Mouse (Mus musculus) forebrain, embryonic 12.5 days (tissue): ENCODE measurements at regions not wholly inside any gene's neighbourhood (a gene's known extent, or its start where the extent isn't known, plus 50 kb on each side); places are given as distances from the start of the nearest gene placed in this dataset.

Source experiments
- ATAC-seq: fragments of 200-750 bp; cut with Nextera tagmentation; 2 replicates; pipeline ENCODE4 v1.8.0; 2017; ENCODE audit warnings: moderate TSS enrichment; ENCODE audit not compliant: low FRiP score
- H3K27ac ChIP-seq: fragments of 300-500 bp; sonication (generic); 2 replicates; pipeline ENCODE4 v1.5.1; 2016; ENCODE audit warnings: mild to moderate bottlenecking
- H3K27me3 ChIP-seq: fragments of 300-500 bp; sonication (generic); 2 replicates; pipeline ENCODE4 v1.6.1; 2016; ENCODE audit warnings: mild to moderate bottlenecking
- H3K36me3 ChIP-seq: fragments of 300-500 bp; sonication (generic); replicated peaks from 2 replicates; pipeline ENCODE4 v1.6.1; 2016; ENCODE audit warnings: mild to moderate bottlenecking
- H3K4me1 ChIP-seq: fragments of 300-500 bp; sonication (generic); 2 replicates; pipeline ENCODE4 v1.6.1; 2016
- H3K4me2 ChIP-seq: fragments of 300-500 bp; sonication (generic); 2 replicates; pipeline ENCODE4 v1.6.1; 2016; ENCODE audit warnings: mild to moderate bottlenecking, moderate library complexity
- H3K4me3 ChIP-seq: fragments of 300-500 bp; sonication (generic); replicated peaks from 2 replicates; pipeline ENCODE4 v1.5.1; 2016; ENCODE audit warnings: mild to moderate bottlenecking
- H3K9ac ChIP-seq: fragments of 300-500 bp; sonication (generic); 2 replicates; pipeline ENCODE4 v1.6.1; 2016; ENCODE audit warnings: mild to moderate bottlenecking
- H3K9me3 ChIP-seq: fragments of 300-500 bp; sonication (generic); 2 replicates; pipeline ENCODE4 v1.6.1; 2016
- WGBS: fragments of 180-500 bp; shearing (Covaris S2); methylation state at CpG from one replicate; pipeline ENCODE4 v1.1.7; 2016; 5-methylcytosine and 5-hydroxymethylcytosine counted together

DNA sequence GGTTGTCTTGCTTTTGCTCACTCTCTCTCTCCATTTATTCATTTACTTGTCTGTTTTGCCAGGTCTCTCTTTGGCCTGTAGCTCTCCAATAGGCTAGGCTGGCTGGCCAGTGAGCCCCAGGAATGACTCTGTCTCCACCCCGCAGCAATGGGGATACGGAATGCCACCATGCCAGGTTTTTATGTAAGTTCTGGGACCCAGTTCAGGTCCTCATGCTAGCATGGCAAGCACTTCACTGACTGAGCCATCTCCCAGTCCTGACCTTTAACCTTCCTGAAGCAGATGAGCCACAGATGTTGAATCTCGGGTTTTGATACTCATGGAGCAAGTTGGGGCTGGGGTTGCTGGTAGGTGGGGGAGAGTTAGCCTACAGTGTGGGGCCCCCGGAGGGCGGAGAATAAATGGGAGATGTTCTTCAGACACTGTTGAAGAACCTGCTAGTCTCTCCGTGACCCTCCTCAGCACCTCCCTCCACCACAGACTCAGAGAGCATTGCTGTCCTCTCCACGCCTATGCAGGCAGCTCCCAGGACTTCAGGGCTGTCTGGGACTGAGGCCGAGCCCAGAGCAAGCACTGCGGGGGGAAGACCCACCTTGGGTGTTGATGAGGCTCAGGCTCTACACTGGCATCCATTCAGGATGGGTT, 83.9 kb downstream of the Gm11733 start:
- no peak for ATAC-seq
- no peaks in the 10 kb centered on the region for H3K36me3 ChIP-seq
- no peak overlapping the region for H3K27ac ChIP-seq
- 0 out of 2 replicates have a peak, but pooled peaks cover 5% of the 10 kb centered on the region for H3K9me3 ChIP-seq
- H3K27me3 ChIP-seq, result 0 out of 2 replicates have a peak, but pooled peaks cover 3% of the 10 kb centered on the region
- no peak overlapping the region for H3K4me2 ChIP-seq
- H3K4me1 ChIP-seq, result peaks cover 6% of the 10 kb centered on the region; the same call in 1 of the 2 replicates
- WGBS, result 84% methylated on average over 9 of the region's 9 CpGs
- H3K9ac ChIP-seq, result peak overlapping the region; percentile 22; the same call in 1 of the 2 replicates
- no peak overlapping the region for H3K4me3 ChIP-seq

DNA sequence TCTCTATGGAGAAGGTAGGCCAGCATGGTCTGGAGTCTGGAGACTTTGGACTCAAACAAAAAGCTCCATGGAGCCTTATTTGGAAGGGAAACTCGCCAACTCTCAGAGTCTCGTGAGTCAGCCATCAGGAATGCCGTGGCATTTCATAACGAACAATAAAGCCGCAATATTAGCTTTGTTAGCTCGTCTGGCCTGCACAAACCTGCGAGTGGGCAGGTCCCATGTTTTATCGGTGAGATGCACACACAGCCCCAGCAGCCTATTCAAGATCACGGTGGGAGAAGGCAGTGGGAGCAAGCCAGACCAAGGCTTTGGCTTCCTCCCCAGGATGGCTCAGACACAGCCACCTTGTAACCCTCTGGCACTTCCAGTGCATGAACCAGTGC, 84.4 kb downstream of the Gm11733 start:
- H3K27me3 ChIP-seq, result 0 out of 2 replicates have a peak, but pooled peaks cover 3% of the 10 kb centered on the region
- peaks cover 6% of the 10 kb centered on the region; the same call in 1 of the 2 replicates for H3K4me1 ChIP-seq
- H3K4me2 ChIP-seq, result no peak overlapping the region
- H3K36me3 ChIP-seq, result no peaks in the 10 kb centered on the region
- H3K9me3 ChIP-seq, result 0 out of 2 replicates have a peak, but pooled peaks cover 5% of the 10 kb centered on the region
- ATAC-seq, result no peak
- H3K27ac ChIP-seq, result no peak overlapping the region
- no peak overlapping the region for H3K4me3 ChIP-seq
- WGBS, result 60% methylated on average over 9 of the region's 9 CpGs
- no peak overlapping the region for H3K9ac ChIP-seq

DNA sequence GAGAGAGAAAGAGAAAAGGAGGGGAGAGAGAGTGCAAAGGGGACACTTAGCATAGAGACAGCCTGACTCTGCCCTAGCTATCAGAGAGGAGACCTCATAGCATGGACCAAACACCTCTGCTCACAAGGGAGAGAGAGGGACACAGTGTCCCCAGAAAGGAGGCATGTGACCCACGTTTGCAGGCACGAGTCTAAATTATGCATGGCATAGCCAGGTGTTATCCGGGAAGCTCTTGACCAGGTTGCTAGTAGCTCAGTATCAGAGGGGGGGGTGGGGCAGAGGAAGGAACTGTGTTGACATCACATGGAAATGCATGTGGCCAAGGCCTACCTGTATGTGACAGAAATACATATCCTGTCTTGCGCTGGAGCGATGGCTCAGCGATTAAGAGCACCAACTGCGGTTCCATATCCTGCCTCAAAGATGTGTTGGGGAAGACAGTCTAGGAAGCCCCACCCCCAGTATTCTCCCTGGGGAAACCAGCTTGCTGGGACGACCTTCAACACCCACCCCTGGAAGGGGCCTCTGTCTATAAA, 84.5 kb upstream of the Tnrc6c start:
- WGBS, result 82% methylated on average over 8 of the region's 8 CpGs
- ATAC-seq, result no peak
- peaks cover 10% of the 10 kb centered on the region; the same call in 1 of the 2 replicates for H3K4me1 ChIP-seq
- H3K36me3 ChIP-seq, result no peaks in the 10 kb centered on the region
- 0 out of 2 replicates have a peak, but pooled peaks cover 3% of the 10 kb centered on the region for H3K27me3 ChIP-seq
- no peak overlapping the region for H3K4me3 ChIP-seq
- H3K27ac ChIP-seq, result no peak overlapping the region
- H3K4me2 ChIP-seq, result no peak overlapping the region
- no peak overlapping the region for H3K9ac ChIP-seq
- 0 out of 2 replicates have a peak, but pooled peaks cover 5% of the 10 kb centered on the region for H3K9me3 ChIP-seq

- no peak overlapping the region for H3K9ac ChIP-seq
- H3K4me3 ChIP-seq, result no peak overlapping the region
- H3K9me3 ChIP-seq, result no peaks in the 10 kb centered on the region
- no peak for ATAC-seq
- peaks cover 10% of the 10 kb centered on the region; the same call in 1 of the 2 replicates for H3K4me1 ChIP-seq
- no peak overlapping the region for H3K4me2 ChIP-seq
- H3K27me3 ChIP-seq, result 0 out of 2 replicates have a peak, but pooled peaks cover 3% of the 10 kb centered on the region
- 89% methylated on average over 3 of the region's 3 CpGs for WGBS
- no peak overlapping the region for H3K27ac ChIP-seq
- no peaks in the 10 kb centered on the region for H3K36me3 ChIP-seq
Measured at GRCm38 (mm10) chr11:117571858-117572257, 82.2 kb upstream of the Tnrc6c start.

- WGBS, result 89% methylated on average over 3 of the region's 3 CpGs
- no peaks in the 10 kb centered on the region for H3K9me3 ChIP-seq
- H3K4me3 ChIP-seq, result no peak overlapping the region
- H3K27ac ChIP-seq, result no peak overlapping the region
- no peak for ATAC-seq
- no peaks in the 10 kb centered on the region for H3K27me3 ChIP-seq
- H3K36me3 ChIP-seq, result no peaks in the 10 kb centered on the region
- H3K4me2 ChIP-seq, result no peak overlapping the region
- no peak overlapping the region for H3K9ac ChIP-seq
- peaks cover 5% of the 10 kb centered on the region; the same call in 1 of the 2 replicates for H3K4me1 ChIP-seq
Measured at GRCm38 (mm10) chr11:117574721-117575120, 79.4 kb upstream of the Tnrc6c start.

GRCm38 (mm10) chr11:117579121-117579520, 75.0 kb upstream of the Tnrc6c start:
- WGBS, result 95% methylated on average over 2 of the region's 2 CpGs
- H3K4me3 ChIP-seq, result no peak overlapping the region
- no peaks in the 10 kb centered on the region for H3K9me3 ChIP-seq
- no peak overlapping the region for H3K4me2 ChIP-seq
- no peaks in the 10 kb centered on the region for H3K36me3 ChIP-seq
- H3K27me3 ChIP-seq, result no peaks in the 10 kb centered on the region
- H3K27ac ChIP-seq, result no peak overlapping the region
- no peaks in the 10 kb centered on the region for H3K4me1 ChIP-seq
- no peak for ATAC-seq
- H3K9ac ChIP-seq, result no peak overlapping the region

DNA sequence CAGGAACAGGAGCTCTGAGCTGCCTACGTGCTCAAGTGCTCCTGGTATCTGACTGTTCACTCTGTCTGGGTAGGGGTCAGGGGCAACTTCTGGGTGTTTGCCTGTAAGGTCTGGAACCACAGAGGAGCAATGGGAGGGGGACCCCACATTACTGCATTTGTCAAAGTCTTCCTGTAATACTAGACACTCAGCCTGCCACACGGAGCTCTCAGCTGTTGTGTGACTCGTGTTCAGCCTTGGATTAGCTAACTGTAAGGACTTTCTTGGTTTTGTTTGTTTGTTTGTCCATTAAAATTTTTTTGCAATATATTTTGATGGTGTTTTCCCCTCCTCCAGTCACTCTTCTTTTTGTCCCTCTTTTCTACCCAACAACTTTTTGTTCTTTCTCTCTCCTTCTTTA, 74.4 kb upstream of the Tnrc6c start:
- H3K4me2 ChIP-seq, result no peak overlapping the region
- H3K27ac ChIP-seq, result no peak overlapping the region
- 68% methylated on average over 3 of the region's 3 CpGs for WGBS
- ATAC-seq, result no peak
- H3K9me3 ChIP-seq, result no peaks in the 10 kb centered on the region
- no peaks in the 10 kb centered on the region for H3K36me3 ChIP-seq
- no peak overlapping the region for H3K9ac ChIP-seq
- no peaks in the 10 kb centered on the region for H3K27me3 ChIP-seq
- H3K4me1 ChIP-seq, result no peaks in the 10 kb centered on the region
- no peak overlapping the region for H3K4me3 ChIP-seq

- Histone ChIP-seq H3K9ac (no peak overlapping the region), H3K36me3 (no peaks in the 10 kb centered on the region), H3K9me3 (no peaks in the 10 kb centered on the region), H3K4me3 (no peak overlapping the region), H3K4me2 (no peak overlapping the region), H3K27ac (no peak overlapping the region), H3K27me3 (no peaks in the 10 kb centered on the region), H3K4me1 (peaks cover 9% of the 10 kb centered on the region; the same call in 1 of the 2 replicates)
- WGBS, result 92% methylated on average over 8 of the region's 8 CpGs
- no peak for ATAC-seq
Measured at GRCm38 (mm10) chr11:117583478-117583877, 70.6 kb upstream of the Tnrc6c start.

GRCm38 (mm10) chr11:117585556-117585955, 68.5 kb upstream of the Tnrc6c start:
- Histone ChIP-seq H3K4me1 (peaks cover 9% of the 10 kb centered on the region; the same call in 1 of the 2 replicates), H3K9me3 (no peaks in the 10 kb centered on the region), H3K4me2 (no peak overlapping the region), H3K9ac (no peak overlapping the region), H3K36me3 (no peaks in the 10 kb centered on the region), H3K4me3 (no peak overlapping the region), H3K27me3 (no peaks in the 10 kb centered on the region), H3K27ac (no peak overlapping the region)
- no peak for ATAC-seq
- 90% methylated on average over 5 of the region's 5 CpGs for WGBS

GRCm38 (mm10) chr11:117586063-117586462, 68.0 kb upstream of the Tnrc6c start:
- H3K4me1 ChIP-seq, result peaks cover 9% of the 10 kb centered on the region; the same call in 1 of the 2 replicates
- no peak overlapping the region for H3K27ac ChIP-seq
- no peak overlapping the region for H3K4me3 ChIP-seq
- H3K36me3 ChIP-seq, result no peaks in the 10 kb centered on the region
- no peak for ATAC-seq
- no peaks in the 10 kb centered on the region for H3K9me3 ChIP-seq
- no peak overlapping the region for H3K9ac ChIP-seq
- no peak overlapping the region for H3K4me2 ChIP-seq
- H3K27me3 ChIP-seq, result no peaks in the 10 kb centered on the region
- WGBS, result 28% methylated on average over 4 of the region's 4 CpGs

GRCm38 (mm10) chr11:117586857-117587425, 67.1 kb upstream of the Tnrc6c start:
- 72% methylated on average over 7 of the region's 7 CpGs for WGBS
- no peak overlapping the region for H3K4me2 ChIP-seq
- H3K27ac ChIP-seq, result peak overlapping the region; percentile 37; the same call in 1 of the 2 replicates
- H3K9me3 ChIP-seq, result no peaks in the 10 kb centered on the region
- no peak overlapping the region for H3K4me3 ChIP-seq
- no peak overlapping the region for H3K9ac ChIP-seq
- no peaks in the 10 kb centered on the region for H3K36me3 ChIP-seq
- peaks cover 9% of the 10 kb centered on the region; the same call in 1 of the 2 replicates for H3K4me1 ChIP-seq
- ATAC-seq, result no peak
- H3K27me3 ChIP-seq, result no peaks in the 10 kb centered on the region

DNA sequence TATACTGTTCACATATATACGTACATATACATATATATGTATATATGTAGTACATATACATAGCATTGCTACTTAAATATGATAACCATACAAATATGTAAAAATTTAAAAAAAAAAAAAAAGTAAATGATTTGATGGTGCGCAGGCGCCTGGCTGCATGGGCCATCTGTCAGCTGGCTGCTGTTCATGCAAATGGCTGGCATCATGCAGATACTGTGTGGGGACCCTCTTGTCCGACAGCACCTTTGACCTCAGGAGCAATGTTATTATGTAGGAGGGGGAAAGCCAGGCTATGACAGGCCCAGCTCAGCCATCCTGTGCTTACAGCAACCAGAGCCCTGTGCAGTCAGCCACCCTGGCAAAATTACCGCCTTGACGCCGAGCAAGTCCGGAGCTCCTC, 65.1 kb upstream of the Tnrc6c start:
- WGBS, result 95% methylated on average over 8 of the region's 8 CpGs
- ATAC-seq, result no peak
- no peaks in the 10 kb centered on the region for H3K27me3 ChIP-seq
- H3K4me1 ChIP-seq, result peaks cover 9% of the 10 kb centered on the region; the same call in 1 of the 2 replicates
- no peak overlapping the region for H3K9ac ChIP-seq
- no peak overlapping the region for H3K27ac ChIP-seq
- no peak overlapping the region for H3K4me2 ChIP-seq
- no peak overlapping the region for H3K4me3 ChIP-seq
- no peaks in the 10 kb centered on the region for H3K9me3 ChIP-seq
- H3K36me3 ChIP-seq, result no peaks in the 10 kb centered on the region
